Mouse (Mus musculus) MEL (cell line): ENCODE data around the gene Phf12. TPM values are rescaled to one million over a fixed set of nuclear protein-coding genes. Genes with fewer than 3 reads are reported as not detected.

Source experiments
- DNase-seq: peaks from one replicate; pipeline ENCODE4 v3.0.0; 2011; ENCODE audit warnings: low read depth, low spot score
- H3K27ac ChIP-seq: 2 replicates; pipeline ENCODE4 v1.5.1; 2012; ENCODE audit warnings: low read depth, mild to moderate bottlenecking, control low read depth, low read length, moderate library complexity; ENCODE audit not compliant: control insufficient read depth
- H3K27me3 ChIP-seq, 2 experiments: fragments of 150-350 bp in 1 of 2; sonication (generic) in 1 of 2; 2 replicates each; pipeline ENCODE4 v1.6.1; 2012; ENCODE audit warnings: low read length in 2 of 2, mild to moderate bottlenecking in 2 of 2, improper control_type of control experiment in 1 of 2, moderate library complexity in 1 of 2; ENCODE audit not compliant: insufficient read depth in 2 of 2, control insufficient read depth in 1 of 2
- H3K36me3 ChIP-seq, 2 experiments: 2 replicates each; pipeline ENCODE4 v1.6.1; 2012 to 2014; ENCODE audit warnings: low read length in 2 of 2, improper control_type of control experiment in 1 of 2, inconsistent platforms in 1 of 2, mild to moderate bottlenecking in 1 of 2; ENCODE audit not compliant: insufficient read depth in 2 of 2, control insufficient read depth in 1 of 2
- H3K4me1 ChIP-seq, 2 experiments: fragments of 150-350 bp in 1 of 2; sonication (generic) in 1 of 2; 2 replicates each; pipeline ENCODE4 v1.6.1; 2012; ENCODE audit warnings: low read length in 2 of 2, improper control_type of control experiment in 1 of 2, mild to moderate bottlenecking in 1 of 2; ENCODE audit not compliant: insufficient read depth in 2 of 2, control insufficient read depth in 1 of 2
- H3K4me3 ChIP-seq, 2 experiments: fragments of 150-350 bp in 1 of 2; sonication (generic) in 1 of 2; 2 replicates each; pipeline ENCODE4 v1.5.1; 2012; ENCODE audit warnings: low read depth in 2 of 2, low read length in 2 of 2, mild to moderate bottlenecking in 2 of 2, moderate library complexity in 2 of 2, control low read depth in 1 of 2, improper control_type of control experiment in 1 of 2; ENCODE audit not compliant: control insufficient read depth in 1 of 2, insufficient read depth in 1 of 2
- H3K79me2 ChIP-seq: 2 replicates; pipeline ENCODE4 v1.6.1; 2012; ENCODE audit warnings: mild to moderate bottlenecking, low read length, moderate library complexity; ENCODE audit not compliant: control insufficient read depth, poor library complexity, insufficient read depth
- H3K9ac ChIP-seq: 2 replicates; pipeline ENCODE4 v1.6.1; 2012; ENCODE audit warnings: low read depth, mild to moderate bottlenecking, control low read depth, low read length, moderate library complexity; ENCODE audit not compliant: control insufficient read depth, poor library complexity, severe bottlenecking
- H3K9me3 ChIP-seq: fragments of 150-350 bp; sonication (generic); replicated peaks from 2 replicates; pipeline ENCODE4 v1.6.1; 2012; ENCODE audit warnings: mild to moderate bottlenecking, low read length, improper control_type of control experiment, moderate library complexity; ENCODE audit not compliant: insufficient read depth
- CHD1 ChIP-seq: IDR thresholded peaks from 2 replicates; pipeline ENCODE4 v1.6.1; 2012; ENCODE audit warnings: low read depth, mild to moderate bottlenecking, inconsistent platforms, low read length, improper control_type of control experiment
- CHD2 ChIP-seq: IDR thresholded peaks from 2 replicates; pipeline ENCODE4 v1.6.1; 2011; ENCODE audit warnings: low read length, improper control_type of control experiment
- CTCF ChIP-seq, 3 experiments: IDR thresholded peaks in 2 of 3; conservative IDR thresholded peaks in 1 of 3; 2 replicates each; pipeline ENCODE4 v1.5.1; 2011 to 2012; ENCODE audit warnings: low read length in 3 of 3, low read depth in 2 of 3, mild to moderate bottlenecking in 2 of 3, improper control_type of control experiment in 1 of 3, inconsistent platforms in 1 of 3, mixed read lengths in 1 of 3, moderate library complexity in 1 of 3; ENCODE audit not compliant: control insufficient read depth in 1 of 3, insufficient read depth in 1 of 3, poor library complexity in 1 of 3, severe bottlenecking in 1 of 3
- ELF1 ChIP-seq: IDR thresholded peaks from 2 replicates; pipeline ENCODE4 v1.6.1; 2014; ENCODE audit warnings: low read depth, mild to moderate bottlenecking, inconsistent platforms, low read length, improper control_type of control experiment, moderate library complexity
- EP300 ChIP-seq, 2 experiments: IDR thresholded peaks; 2 replicates each; pipeline ENCODE4 v1.6.1; 2011; ENCODE audit warnings: improper control_type of control experiment in 2 of 2, low read length in 2 of 2, low read depth in 1 of 2, mild to moderate bottlenecking in 1 of 2
- GATA1 ChIP-seq: IDR thresholded peaks from 2 replicates; pipeline ENCODE4 v1.6.1; 2011; ENCODE audit warnings: low read depth, low read length, improper control_type of control experiment
- HCFC1 ChIP-seq: IDR thresholded peaks from 2 replicates; pipeline ENCODE4 v1.6.1; 2012; ENCODE audit warnings: low read depth, mild to moderate bottlenecking, inconsistent platforms, low read length, improper control_type of control experiment, moderate library complexity
- JUND ChIP-seq: IDR thresholded peaks from 2 replicates; pipeline ENCODE4 v1.6.1; 2011; ENCODE audit warnings: low read depth, mild to moderate bottlenecking, improper control_type of control experiment, low read length
- KAT2A ChIP-seq: conservative IDR thresholded peaks from 2 replicates; pipeline ENCODE4 v1.6.1; 2012; ENCODE audit warnings: low read depth, low read length, improper control_type of control experiment, inconsistent platforms
- MAX ChIP-seq: IDR thresholded peaks from 2 replicates; pipeline ENCODE4 v1.6.1; 2011; ENCODE audit warnings: low read length, improper control_type of control experiment
- MYB ChIP-seq: IDR thresholded peaks from 2 replicates; pipeline ENCODE4 v1.6.1; 2011; ENCODE audit warnings: mild to moderate bottlenecking, low read depth, low read length, improper control_type of control experiment
- NELFE ChIP-seq: IDR thresholded peaks from 2 replicates; pipeline ENCODE4 v1.6.1; 2011; ENCODE audit warnings: low read depth, low read length, improper control_type of control experiment
- NRF1 ChIP-seq: IDR thresholded peaks from 2 replicates; pipeline ENCODE4 v1.6.1; 2014; ENCODE audit warnings: low read depth, mild to moderate bottlenecking, inconsistent platforms, low read length, improper control_type of control experiment, moderate library complexity; ENCODE audit not compliant: poor library complexity, insufficient read depth, severe bottlenecking
- POLR2A ChIP-seq, 2 experiments: IDR thresholded peaks; 2 replicates each; pipeline ENCODE4 v1.6.1; 2011 to 2012; ENCODE audit warnings: low read length in 2 of 2, mild to moderate bottlenecking in 2 of 2, control low read depth in 1 of 2, improper control_type of control experiment in 1 of 2, low read depth in 1 of 2, moderate library complexity in 1 of 2; ENCODE audit not compliant: control insufficient read depth in 1 of 2, insufficient read depth in 1 of 2, poor library complexity in 1 of 2
- RCOR1 ChIP-seq: IDR thresholded peaks from 2 replicates; pipeline ENCODE4 v1.6.1; 2012; ENCODE audit warnings: low read depth, mild to moderate bottlenecking, inconsistent platforms, low read length, improper control_type of control experiment
- SIN3A ChIP-seq: IDR thresholded peaks from 2 replicates; pipeline ENCODE4 v1.6.1; 2012; ENCODE audit warnings: low read length, improper control_type of control experiment, inconsistent platforms
- SMC3 ChIP-seq: IDR thresholded peaks from 2 replicates; pipeline ENCODE4 v1.6.1; 2011; ENCODE audit warnings: low read depth, low read length, improper control_type of control experiment
- TBP ChIP-seq: IDR thresholded peaks from 2 replicates; pipeline ENCODE4 v1.8.0; 2011; ENCODE audit warnings: low read depth, low read length, improper control_type of control experiment
- TCF12 ChIP-seq: IDR thresholded peaks from 2 replicates; pipeline ENCODE4 v1.6.1; 2014; ENCODE audit warnings: low read depth, mild to moderate bottlenecking, inconsistent platforms, low read length, improper control_type of control experiment, moderate library complexity
- UBTF ChIP-seq: IDR thresholded peaks from 2 replicates; pipeline ENCODE4 v1.6.1; 2012; ENCODE audit warnings: low read depth, mild to moderate bottlenecking, inconsistent platforms, low read length, improper control_type of control experiment, moderate library complexity, borderline replicate concordance; ENCODE audit not compliant: insufficient read depth
- USF1 ChIP-seq: IDR thresholded peaks from 2 replicates; pipeline ENCODE4 v1.6.1; 2014; ENCODE audit warnings: low read depth, mild to moderate bottlenecking, inconsistent platforms, low read length, improper control_type of control experiment, moderate library complexity
- ZC3H11A ChIP-seq: IDR thresholded peaks from 2 replicates; pipeline ENCODE4 v1.6.1; 2012; ENCODE audit warnings: low read depth, mild to moderate bottlenecking, inconsistent platforms, low read length, improper control_type of control experiment
- ZMIZ1 ChIP-seq: IDR thresholded peaks from 2 replicates; pipeline ENCODE4 v1.6.1; 2012; ENCODE audit warnings: low read depth, mild to moderate bottlenecking, inconsistent platforms, low read length, improper control_type of control experiment, moderate library complexity
- ZNF384 ChIP-seq: IDR thresholded peaks from 2 replicates; pipeline ENCODE4 v1.6.1; 2012; ENCODE audit warnings: low read depth, mild to moderate bottlenecking, inconsistent platforms, low read length, improper control_type of control experiment
- polyA plus RNA-seq, 2 experiments: library from polyadenylated mRNA; stranded (reverse) in 1 of 2; unstranded in 1 of 2; fragments of >175 nt in 1 of 2; fragments of >200 nt in 1 of 2; gene quantifications; 2 replicates each; pipeline versions ENCODE4 v1.2.1 to v1.2.4; 2012; ENCODE audit warnings: low replicate concordance in 2 of 2, low read depth in 1 of 2; ENCODE audit not compliant: insufficient read length in 2 of 2, insufficient read depth in 1 of 2, missing spikeins in 1 of 2
- total RNA-seq: library from RNA; depleted of rRNA; stranded (reverse); fragments of 300-350 nt; gene quantifications from 2 replicates; pipeline ENCODE4 v1.2.3, GENCODE M21; 2012

Phf12 gene
- total and polyA plus RNA-seq, 3 experiments: 20.7 to 56.9 (median 43.8) TPM

GRCm38 (mm10) chr11:77983191-77983936, 810 bp downstream of the Phf12 start:
- Histone ChIP-seq H3K79me2 (peaks cover 44% of the 10 kb centered on the region), H3K9me3 (no peaks in the 10 kb centered on the region), H3K9ac (peak overlapping the region; percentile 98), H3K4me1 (peaks cover 0 to 15% of the 10 kb centered on the region in 2 experiments; a peak in 2 of 4 replicates), H3K27me3 (no peaks in the 10 kb centered on the region), H3K27ac (peak overlapping the region; percentile 77), H3K4me3 (peak overlapping the region; percentile 88 to 93), H3K36me3 (peaks cover 7 to 24% of the 10 kb centered on the region in 2 experiments)
- TF ChIP-seq MYB (no peak), POLR2A (IDR thresholded peaks at IDR 0.05; ENCODE audit: control insufficient read depth in 1 of 2, insufficient read depth in 1 of 2, low read depth in 1 of 2, low read length in 2 of 2, poor library complexity in 1 of 2) (0 out of 4 replicates have a peak, but pooled peaks of 1 of the 2 experiments have one; percentile 31), MAX (no peak), USF1 (no peak), ZMIZ1 (no peak), CTCF (IDR thresholded peaks at IDR 0.05 in 2 of 3, conservative IDR thresholded peaks at IDR 0.05 in 1 of 3; ENCODE audit: control insufficient read depth in 1 of 3, insufficient read depth in 1 of 3, low read depth in 2 of 3, low read length in 3 of 3, poor library complexity in 1 of 3, severe bottlenecking in 1 of 3) (0 out of 6 replicates have a peak, but pooled peaks of 1 of the 3 experiments have one; percentile 0), CHD2 (peak; percentile 31; the same call in 1 of the 2 replicates), EP300 (IDR thresholded peaks at IDR 0.05; ENCODE audit: low read depth in 1 of 2, low read length in 2 of 2) (no peak), TBP (no peak), NELFE (peak; percentile 14), ZNF384 (no peak), RCOR1 (0 out of 2 replicates have a peak, but pooled peaks have one; percentile 18), ZC3H11A (no peak), JUND (no peak), HCFC1 (peak; percentile 62), GATA1 (no peak), NRF1 (0 out of 2 replicates have a peak, but pooled peaks have one; percentile 11), SIN3A (peak; percentile 62), KAT2A (no peak; the same call in 1 of the 2 replicates), UBTF (no peak), CHD1 (no peak), SMC3 (no peak), ELF1 (peak; percentile 75), TCF12 (0 out of 2 replicates have a peak, but pooled peaks have one; percentile 29)
- peak; percentile 83 for DNase-seq
